Comparison of ENCODE assay signal across 10 mouse cellular contexts in genomic region chr10:128362568-128362967, GRCm38 (mm10). TPM values are rescaled to one million over a fixed set of nuclear protein-coding genes. Genes with fewer than 3 reads are reported as not detected.
DNase-seq lines count a peak whose midpoint lies in the region; ATAC-seq and TF ChIP-seq lines count a peak whose summit lies in the region.
"Had no signal": no experiment of that assay in that cellular context is flagged by ENCODE, and none has a peak within 500 bp of the region (broad histone marks: within the 10 kb centered on the region; RNA-seq: fewer than 3 reads in every experiment).

No protein-coding gene starts in this region.

- no peak for ATAC-seq in lung, embryonic 14.5 days (ENCODE audit: insufficient read depth)
- peak; percentile 62 for ATAC-seq in kidney, embryonic 16.5 days (ENCODE audit: low FRiP score, low TSS enrichment)
- no peak for ATAC-seq in megakaryocyte, adult 5-6 weeks (ENCODE audit: poor library complexity, severe bottlenecking)

- WGBS in lung, embryonic 14.5 days, result 38% methylated on average over 3 of the region's 3 CpGs
- WGBS in kidney, embryonic 16.5 days, result 49% methylated on average over 3 of the region's 3 CpGs

- no peaks in the 10 kb centered on the region for H3K9me3 ChIP-seq in lung, embryonic 14.5 days (ENCODE audit: low read depth, low read length)
- no peaks in the 10 kb centered on the region for H3K9me3 ChIP-seq in kidney, embryonic 16.5 days (ENCODE audit: low read length)
- H3K9me3 ChIP-seq: megakaryocyte, embryonic 14.5 days had no signal

- no peak overlapping the region for H3K4me3 ChIP-seq in lung, embryonic 14.5 days (ENCODE audit: low read depth, low read length)
- no peak overlapping the region for H3K4me3 ChIP-seq in cortical plate, adult 2 months (ENCODE audit: insufficient read depth, low read length)
- H3K4me3 ChIP-seq in kidney, embryonic 16.5 days (ENCODE audit: low read length), result no peak overlapping the region
- H3K4me3 ChIP-seq: megakaryocyte, embryonic 14.5 days had no signal

- H3K27ac ChIP-seq in lung, embryonic 14.5 days (ENCODE audit: low read depth), result no peak overlapping the region
- H3K27ac ChIP-seq in cortical plate, adult 2 months (ENCODE audit: insufficient read depth, low read length), result no peak overlapping the region
- no peak overlapping the region for H3K27ac ChIP-seq in kidney, embryonic 16.5 days (ENCODE audit: low read length)

- H3K36me3 ChIP-seq in lung, embryonic 14.5 days (ENCODE audit: insufficient read depth), result peaks cover 69% of the 10 kb centered on the region
- H3K36me3 ChIP-seq in kidney, embryonic 16.5 days (ENCODE audit: insufficient read depth, low read length), result peaks cover 50% of the 10 kb centered on the region

- peaks cover 2% of the 10 kb centered on the region for H3K4me1 ChIP-seq in lung, embryonic 14.5 days (ENCODE audit: insufficient read depth)
- peaks cover 2% of the 10 kb centered on the region; the same call in 1 of the 2 replicates for H3K4me1 ChIP-seq in cortical plate, adult 2 months (ENCODE audit: control insufficient read depth, insufficient read depth, low read length)
- peaks cover 3% of the 10 kb centered on the region; the same call in 1 of the 2 replicates for H3K4me1 ChIP-seq in kidney, embryonic 16.5 days (ENCODE audit: insufficient read depth, low read length)

- no peak overlapping the region for H3K4me2 ChIP-seq in lung, embryonic 14.5 days
- H3K4me2 ChIP-seq in kidney, embryonic 16.5 days (replicated peaks; ENCODE audit: low read depth, low read length), result no peak overlapping the region

- peak; percentile 63 for DNase-seq in cerebellum, adult 9-10 months
- DNase-seq in cerebellum, adult 11 months, result no peak
- DNase-seq in lung, embryonic 14.5 days, result peak; percentile 85
- DNase-seq in lung, postnatal 25 days (ENCODE audit: low spot score), result no peak
- DNase-seq in spleen, adult 18-20 months, result no peak

- no peaks in the 10 kb centered on the region for H3K27me3 ChIP-seq in lung, embryonic 14.5 days (ENCODE audit: insufficient read depth, low read length)
- H3K27me3 ChIP-seq in kidney, embryonic 16.5 days (ENCODE audit: insufficient read depth, low read length), result no peaks in the 10 kb centered on the region
- H3K27me3 ChIP-seq: megakaryocyte, embryonic 14.5 days had no signal

- TF ChIP-seq POLR2A in cortical plate, adult 2 months (IDR thresholded peaks at IDR 0.05; ENCODE audit: extremely low read depth, insufficient read depth, low read length), result no peak

- no peak overlapping the region for H3K9ac ChIP-seq in lung, embryonic 14.5 days
- no peak overlapping the region for H3K9ac ChIP-seq in kidney, embryonic 16.5 days (replicated peaks; ENCODE audit: low read length)

- peak; percentile 56 for TF ChIP-seq CTCF in lung, embryonic 14.5 days (IDR thresholded peaks at IDR 0.05; ENCODE audit: low read depth)
- TF ChIP-seq CTCF in cortical plate, adult 2 months (IDR thresholded peaks at IDR 0.05; ENCODE audit: extremely low read depth, insufficient read depth, low read length), result peak; percentile 24; the same call in 1 of the 2 replicates

RNA-seq across cellular contexts. Expression of gene Coq10a, which starts 6.2 kb away (rescaled TPM):
- 12.8 and 14.5 TPM in 2 replicates for polyA plus RNA-seq in lung, embryonic 14.5 days (2014; fragmentation: Nextera tagmentation; extraction: Ambion mirVana)
- polyA plus RNA-seq in cortical plate, adult 2 months (2012; rRNA removed), result 101 and 103 TPM in 2 replicates
- 4.1 and 10.9 TPM in 2 replicates for polyA plus RNA-seq in kidney, embryonic 16.5 days (2015; fragmentation: Nextera tagmentation; extraction: Ambion mirVana)
- 22.6 and 24.4 TPM in 2 replicates for total RNA-seq in megakaryocyte, adult 5-6 weeks (2015)
- total RNA-seq in megakaryocyte, adult 5-6 weeks (2017), result 14.1 and 19.2 TPM in 2 replicates

RNA-seq across cellular contexts. Expression of gene Ankrd52, which starts 14.3 kb away (rescaled TPM):
- polyA plus RNA-seq in lung, embryonic 14.5 days (2014; fragmentation: Nextera tagmentation; extraction: Ambion mirVana), result 15.8 and 17.0 TPM in 2 replicates
- 30.0 and 30.4 TPM in 2 replicates for polyA plus RNA-seq in cortical plate, adult 2 months (2012; rRNA removed)
- 11.9 and 12.8 TPM in 2 replicates for polyA plus RNA-seq in kidney, embryonic 16.5 days (2015; fragmentation: Nextera tagmentation; extraction: Ambion mirVana)
- 35.2 and 37.0 TPM in 2 replicates for total RNA-seq in megakaryocyte, adult 5-6 weeks (2015)
- total RNA-seq in megakaryocyte, adult 5-6 weeks (2017), result 9.3 and 13.7 TPM in 2 replicates

RNA-seq across cellular contexts. Expression of gene Cs, which starts 25.0 kb away (rescaled TPM):
- polyA plus RNA-seq in lung, embryonic 14.5 days (2014; fragmentation: Nextera tagmentation; extraction: Ambion mirVana), result 205 and 211 TPM in 2 replicates
- polyA plus RNA-seq in cortical plate, adult 2 months (2012; rRNA removed), result 224 and 233 TPM in 2 replicates
- 238 and 244 TPM in 2 replicates for polyA plus RNA-seq in kidney, embryonic 16.5 days (2015; fragmentation: Nextera tagmentation; extraction: Ambion mirVana)
- total RNA-seq in megakaryocyte, adult 5-6 weeks (2015), result 158 and 160 TPM in 2 replicates
- total RNA-seq in megakaryocyte, adult 5-6 weeks (2017), result 95.0 and 116 TPM in 2 replicates

RNA-seq across cellular contexts. Expression of gene Slc39a5, which starts 38.5 kb away (rescaled TPM):
- 0.18 TPM in 1 of 2 replicates, not detected in the other for polyA plus RNA-seq in lung, embryonic 14.5 days (2014; fragmentation: Nextera tagmentation; extraction: Ambion mirVana)
- 0.51 and 0.73 TPM in 2 replicates for polyA plus RNA-seq in cortical plate, adult 2 months (2012; rRNA removed)
- polyA plus RNA-seq in kidney, embryonic 16.5 days (2015; fragmentation: Nextera tagmentation; extraction: Ambion mirVana), result 69.0 and 75.1 TPM in 2 replicates
- not detected in 2 replicates for total RNA-seq in megakaryocyte, adult 5-6 weeks (2015)
- not detected in 2 replicates for total RNA-seq in megakaryocyte, adult 5-6 weeks (2017)
- polyA plus RNA-seq: heart, embryonic 14.5 days had no signal

RNA-seq across cellular contexts. Expression of gene Cnpy2, which starts 40.3 kb away (rescaled TPM):
- polyA plus RNA-seq in lung, embryonic 14.5 days (2014; fragmentation: Nextera tagmentation; extraction: Ambion mirVana), result 317 and 336 TPM in 2 replicates
- polyA plus RNA-seq in cortical plate, adult 2 months (2012; rRNA removed), result 63.7 and 65.8 TPM in 2 replicates
- polyA plus RNA-seq in kidney, embryonic 16.5 days (2015; fragmentation: Nextera tagmentation; extraction: Ambion mirVana), result 343 and 370 TPM in 2 replicates
- total RNA-seq in megakaryocyte, adult 5-6 weeks (2015), result 73.3 and 78.6 TPM in 2 replicates
- total RNA-seq in megakaryocyte, adult 5-6 weeks (2017), result 81.0 and 84.5 TPM in 2 replicates

Comparison
In these comparisons a context has a peak if more than half of its experiments do, and no peak if none do; other contexts are left out.
1. DNase-seq: peak in cerebellum, adult 9-10 months (single experiment) and lung, embryonic 14.5 days (single experiment); none in cerebellum, adult 11 months (single experiment), lung, postnatal 25 days (single experiment) and spleen, adult 18-20 months (0 of 2).